Mouse (Mus musculus) ES-Bruce4 (cell line): ENCODE data around the gene Raly. TPM values are rescaled to one million over a fixed set of nuclear protein-coding genes. Genes with fewer than 3 reads are reported as not detected.

Source experiments
- H3K27ac ChIP-seq: 2 replicates; pipeline ENCODE4 v1.5.1; 2012; ENCODE audit warnings: low read length, inconsistent platforms; ENCODE audit not compliant: insufficient read depth
- H3K27me3 ChIP-seq: 2 replicates; pipeline ENCODE4 v1.6.1; 2012; ENCODE audit warnings: mild to moderate bottlenecking, low read length, inconsistent platforms; ENCODE audit not compliant: control insufficient read depth, poor library complexity, insufficient read depth, severe bottlenecking
- H3K36me3 ChIP-seq: 2 replicates; pipeline ENCODE4 v1.6.1; 2012; ENCODE audit warnings: inconsistent platforms, mild to moderate bottlenecking, low read length, moderate library complexity; ENCODE audit not compliant: control insufficient read depth, poor library complexity, insufficient read depth, severe bottlenecking
- H3K4me1 ChIP-seq: one replicate; pipeline ENCODE4 v1.8.1; 2011; ENCODE audit warnings: low read length; ENCODE audit not compliant: control insufficient read depth, insufficient read depth
- H3K4me3 ChIP-seq: 2 replicates; pipeline ENCODE4 v1.5.1; 2011; ENCODE audit warnings: low read depth, mild to moderate bottlenecking, low read length
- H3K9ac ChIP-seq: 2 replicates; pipeline ENCODE4 v1.6.1; 2012; ENCODE audit warnings: low read depth, mild to moderate bottlenecking, inconsistent platforms; ENCODE audit not compliant: poor library complexity, severe bottlenecking
- H3K9me3 ChIP-seq: replicated peaks from 2 replicates; pipeline ENCODE4 v1.6.1; 2012; ENCODE audit warnings: mild to moderate bottlenecking, low read length, inconsistent platforms; ENCODE audit not compliant: control insufficient read depth, poor library complexity, insufficient read depth, severe bottlenecking
- CTCF ChIP-seq: IDR thresholded peaks from one replicate; pipeline ENCODE4 v1.8.1; 2011; ENCODE audit warnings: low read depth, low read length
- EP300 ChIP-seq: IDR thresholded peaks from 2 replicates; pipeline ENCODE4 v1.6.1; 2011; ENCODE audit warnings: low read depth, low read length; ENCODE audit not compliant: insufficient read depth
- POLR2A ChIP-seq: IDR thresholded peaks from one replicate; pipeline ENCODE4 v1.8.1; 2011; ENCODE audit warnings: low read length; ENCODE audit not compliant: insufficient read depth
- polyA plus RNA-seq: library from polyadenylated mRNA; stranded (reverse); fragments of >200 nt; gene quantifications from 2 replicates; pipeline ENCODE4 v1.2.4, GENCODE M21; 2011; ENCODE audit warnings: low read depth; ENCODE audit not compliant: missing spikeins, insufficient read depth, insufficient read length

Raly gene
- polyA plus RNA-seq, 1 experiment: 241 TPM

DNA sequence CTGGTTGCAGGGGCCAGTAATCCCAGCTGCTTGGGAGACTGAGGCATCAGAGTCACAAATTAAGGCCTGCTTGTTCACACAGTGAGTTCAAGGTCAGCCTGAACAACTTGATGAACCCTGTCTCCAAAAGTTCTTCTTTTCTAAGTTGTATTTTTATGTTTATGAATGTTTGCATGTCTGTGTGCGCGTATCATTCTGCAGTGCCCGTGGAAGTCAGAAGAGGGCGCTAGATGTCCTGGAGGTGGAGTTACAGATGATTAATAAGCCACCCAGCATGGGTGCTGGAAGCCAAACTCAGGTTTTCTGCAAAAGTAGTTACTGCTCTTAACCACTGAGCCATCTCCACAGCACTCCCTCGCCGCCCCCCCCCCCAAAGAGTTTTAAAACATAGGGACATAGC is 118.9 kb downstream of the Raly start:
- Histone ChIP-seq H3K4me3 (no peak overlapping the region), H3K9me3 (no peaks in the 10 kb centered on the region; the same call in 1 of the 2 replicates), H3K27me3 (no peaks in the 10 kb centered on the region), H3K36me3 (no peaks in the 10 kb centered on the region), H3K9ac (no peak overlapping the region), H3K27ac (no peak overlapping the region), H3K4me1 (peaks cover 7% of the 10 kb centered on the region)
- TF ChIP-seq POLR2A (no peak), EP300 (no peak), CTCF (peak; percentile 67)

DNA sequence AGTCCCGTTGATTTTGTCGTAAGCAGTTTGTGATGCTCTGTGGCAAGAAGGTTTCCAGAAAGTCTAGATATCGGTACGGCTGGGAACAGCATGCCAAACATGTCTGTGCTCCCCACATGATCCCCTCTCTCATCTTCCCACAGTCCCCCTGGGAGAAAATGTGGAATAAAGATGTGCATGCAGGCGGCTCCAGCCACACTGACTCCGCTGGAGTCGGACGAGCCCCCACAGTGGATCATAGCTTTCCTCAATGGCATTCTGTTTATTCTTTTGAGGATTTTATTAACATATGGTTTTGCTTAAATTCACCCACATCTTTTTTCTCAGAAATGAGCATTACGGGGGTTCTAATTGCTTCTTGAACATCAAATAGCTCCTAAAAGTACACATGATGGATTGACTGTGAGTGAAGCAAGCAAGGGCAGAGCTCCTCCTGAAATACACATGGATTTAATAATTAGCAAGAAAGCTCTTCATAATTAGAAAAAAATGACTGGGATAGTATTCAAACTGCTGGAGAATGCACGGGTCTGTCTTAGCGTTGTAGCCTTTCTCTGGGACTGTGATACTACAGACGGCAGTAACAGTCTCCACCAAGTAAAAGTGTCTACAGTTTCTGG is 125.1 kb downstream of the Raly start:
- no peaks in the 10 kb centered on the region for H3K36me3 ChIP-seq
- H3K4me1 ChIP-seq: no peaks in the 10 kb centered on the region
- H3K9ac ChIP-seq: no peak overlapping the region
- H3K4me3 ChIP-seq: no peak overlapping the region
- no peak overlapping the region for H3K27ac ChIP-seq
- no peak for TF ChIP-seq CTCF
- TF ChIP-seq EP300: no peak
- TF ChIP-seq POLR2A: no peak
- no peaks in the 10 kb centered on the region for H3K27me3 ChIP-seq
- H3K9me3 ChIP-seq: no peaks in the 10 kb centered on the region

DNA sequence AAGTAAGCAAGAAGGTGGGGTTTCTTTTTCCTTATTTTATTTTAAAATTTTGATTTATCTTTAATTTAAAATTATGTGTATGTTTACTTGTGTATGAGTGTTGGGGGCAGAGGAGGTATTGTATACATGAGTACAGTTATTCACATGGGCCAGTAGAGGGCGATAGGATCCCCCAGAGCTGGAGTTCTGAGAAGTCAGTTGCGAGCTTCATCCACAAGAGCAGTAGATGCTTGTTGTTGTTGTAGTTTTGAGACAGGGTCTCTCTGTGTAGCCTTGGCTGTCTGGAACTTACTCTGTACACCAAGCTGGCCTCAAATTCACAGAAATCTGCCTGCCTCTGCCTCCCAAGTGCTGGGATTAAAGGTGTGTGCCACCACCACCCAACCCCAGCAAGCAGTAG is 125.7 kb downstream of the Raly start:
- no peaks in the 10 kb centered on the region for H3K9me3 ChIP-seq
- no peak overlapping the region for H3K27ac ChIP-seq
- H3K4me3 ChIP-seq: no peak overlapping the region
- no peaks in the 10 kb centered on the region for H3K4me1 ChIP-seq
- H3K27me3 ChIP-seq: no peaks in the 10 kb centered on the region
- no peak for TF ChIP-seq POLR2A
- TF ChIP-seq CTCF: peak; percentile 45
- H3K9ac ChIP-seq: no peak overlapping the region
- H3K36me3 ChIP-seq: no peaks in the 10 kb centered on the region

Other genes with a start within 250 kb of the Raly start
- not detected in 2 replicates for gene 1700003F12Rik, start 244.0 kb upstream of the Raly start, polyA plus RNA-seq
- gene Actl10, start 239.3 kb upstream of the Raly start, polyA plus RNA-seq: not detected in 2 replicates
- 4.0 and 5.1 TPM in 2 replicates for gene Necab3, start 232.2 kb upstream of the Raly start, polyA plus RNA-seq
- gene E2f1, start 221.2 kb upstream of the Raly start, polyA plus RNA-seq: 27.0 and 28.0 TPM in 2 replicates
- 8.3 and 9.5 TPM in 2 replicates for gene Pxmp4, start 187.4 kb upstream of the Raly start, polyA plus RNA-seq
- 3.8 and 5.0 TPM in 2 replicates for gene Zfp341, start 177.8 kb upstream of the Raly start, polyA plus RNA-seq
- gene 4930519P11Rik, start 177.7 kb upstream of the Raly start, polyA plus RNA-seq: not detected in 2 replicates
- gene Chmp4b, start 139.4 kb upstream of the Raly start, polyA plus RNA-seq: 116 and 125 TPM in 2 replicates
- gene Gm14214, start 21.1 kb upstream of the Raly start, polyA plus RNA-seq: 1.2 and 1.4 TPM in 2 replicates
- gene a, start 306 bp downstream of the Raly start, polyA plus RNA-seq: not detected in 2 replicates
- gene Eif2s2, start 101.8 kb downstream of the Raly start, polyA plus RNA-seq: 551 and 558 TPM in 2 replicates
- not detected in 2 replicates for gene Gm14226, start 227.2 kb downstream of the Raly start, polyA plus RNA-seq